Mouse (Mus musculus) MN1 (cell line): ENCODE measurements around the gene Hoxa5.

ENCODE experiments used
- DNase-seq: peaks from one replicate; pipeline ENCODE4 v3.0.0-alpha.2; 2016; ENCODE audit warnings: low spot score

Gene Hoxa5

GRCm38 (mm10) chr6:52226569-52227257, 22.3 kb upstream of the Hoxa5 start:
- no peak for DNase-seq

- no peak for DNase-seq
Observed at GRCm38 (mm10) chr6:52225612-52226568, 21.5 kb upstream of the Hoxa5 start.

- DNase-seq = no peak
Observed at GRCm38 (mm10) chr6:52224895-52225611, 20.7 kb upstream of the Hoxa5 start.

GRCm38 (mm10) chr6:52223939-52224760, 19.8 kb upstream of the Hoxa5 start:
- no peak for DNase-seq

GRCm38 (mm10) chr6:52222729-52223128, 18.3 kb upstream of the Hoxa5 start:
- DNase-seq = no peak

GRCm38 (mm10) chr6:52221993-52222685, 17.8 kb upstream of the Hoxa5 start:
- no peak for DNase-seq

GRCm38 (mm10) chr6:52221337-52221992, 17.1 kb upstream of the Hoxa5 start, which contains the start of gene Hoxa7:
Gene Hoxa7 (minus strand): TSS chr6:52221854.
- DNase-seq = peak; percentile 67

GRCm38 (mm10) chr6:52220865-52221310, 16.5 kb upstream of the Hoxa5 start:
- DNase-seq = no peak

- no peak for DNase-seq
Observed at GRCm38 (mm10) chr6:52220003-52220864, 15.8 kb upstream of the Hoxa5 start.

- no peak for DNase-seq
Observed at GRCm38 (mm10) chr6:52219234-52219942, 15.0 kb upstream of the Hoxa5 start.

- no peak for DNase-seq
Observed at GRCm38 (mm10) chr6:52218643-52219215, 14.3 kb upstream of the Hoxa5 start.

- DNase-seq = no peak
Observed at GRCm38 (mm10) chr6:52217895-52218642, 13.7 kb upstream of the Hoxa5 start.

GRCm38 (mm10) chr6:52217459-52217768, 13.0 kb upstream of the Hoxa5 start:
- no peak for DNase-seq

GRCm38 (mm10) chr6:52216691-52217458, 12.5 kb upstream of the Hoxa5 start:
- no peak for DNase-seq

GRCm38 (mm10) chr6:52215771-52216535, 11.6 kb upstream of the Hoxa5 start:
- DNase-seq = no peak

GRCm38 (mm10) chr6:52215070-52215469, 10.7 kb upstream of the Hoxa5 start:
- no peak for DNase-seq
